Mouse (Mus musculus) adrenal gland, adult 2 months (tissue): Measurements from ENCODE around the gene Rasgrf1. TPM values are rescaled to one million over a fixed set of nuclear protein-coding genes. Genes with fewer than 3 reads are reported as not detected.

Experiments
- DNase-seq: peaks from one replicate; pipeline ENCODE4 v3.0.0; 2021
- polyA plus RNA-seq: library from polyadenylated mRNA; depleted of rRNA; stranded (reverse); fragments of >200 nt; gene quantifications from 2 replicates; pipeline ENCODE4 v1.2.3, GENCODE M21; 2012
- total RNA-seq, 2 experiments: library from RNA; stranded (reverse); gene quantifications; 2 replicates each; pipeline ENCODE4 v1.2.3; 2021

Rasgrf1 gene
- total and polyA plus RNA-seq, 3 experiments = 7.6 to 30.9 (median 12.1) TPM

GRCm38 (mm10) chr9:89906645-89907044 lies 3.1 kb upstream of the Rasgrf1 start:
- no peak for DNase-seq

GRCm38 (mm10) chr9:89907941-89908340 lies 1.8 kb upstream of the Rasgrf1 start:
- DNase-seq = no peak

- peak; percentile 60 for DNase-seq
Observed at GRCm38 (mm10) chr9:89908601-89909000, 1.1 kb upstream of the Rasgrf1 start.

- peak; percentile 31 for DNase-seq
Observed at GRCm38 (mm10) chr9:89910011-89910400, 298 bp downstream of the Rasgrf1 start.

DNA sequence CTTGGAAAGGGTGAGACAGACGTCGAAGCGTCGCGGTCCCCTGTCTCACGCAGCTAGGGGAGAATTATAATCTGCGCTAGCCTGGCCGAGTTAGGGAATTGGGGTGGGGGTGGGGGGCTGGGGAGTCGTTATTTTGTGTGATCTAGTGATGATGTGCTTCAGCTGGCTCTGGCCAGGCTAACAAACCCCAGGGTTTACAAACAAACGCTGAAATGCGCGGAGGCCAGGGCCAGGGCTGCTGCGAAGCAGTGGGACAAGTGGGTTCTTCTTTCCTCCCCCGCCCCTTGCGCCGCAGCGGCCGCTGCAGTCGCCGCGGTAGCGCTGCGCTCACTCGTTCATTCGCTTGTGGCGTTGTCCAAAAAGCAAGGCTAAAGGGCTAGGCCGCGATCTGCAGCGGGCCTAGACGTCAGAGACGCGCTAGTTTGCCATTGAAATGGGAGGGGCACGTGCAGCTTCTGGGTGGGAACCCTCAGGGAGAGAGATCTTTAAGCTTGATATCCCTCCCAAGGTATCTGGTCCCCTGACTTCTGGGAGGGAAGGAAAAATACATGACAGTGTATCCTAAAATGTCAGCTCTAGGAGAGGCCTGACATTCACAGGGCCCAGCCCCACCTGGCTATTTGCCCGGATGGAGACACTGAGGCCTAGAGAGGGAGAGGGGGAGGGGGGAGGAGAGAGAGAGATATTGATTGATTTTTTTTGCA lies 1.2 kb downstream of the Rasgrf1 start:
- peak; percentile 51 for DNase-seq

DNA sequence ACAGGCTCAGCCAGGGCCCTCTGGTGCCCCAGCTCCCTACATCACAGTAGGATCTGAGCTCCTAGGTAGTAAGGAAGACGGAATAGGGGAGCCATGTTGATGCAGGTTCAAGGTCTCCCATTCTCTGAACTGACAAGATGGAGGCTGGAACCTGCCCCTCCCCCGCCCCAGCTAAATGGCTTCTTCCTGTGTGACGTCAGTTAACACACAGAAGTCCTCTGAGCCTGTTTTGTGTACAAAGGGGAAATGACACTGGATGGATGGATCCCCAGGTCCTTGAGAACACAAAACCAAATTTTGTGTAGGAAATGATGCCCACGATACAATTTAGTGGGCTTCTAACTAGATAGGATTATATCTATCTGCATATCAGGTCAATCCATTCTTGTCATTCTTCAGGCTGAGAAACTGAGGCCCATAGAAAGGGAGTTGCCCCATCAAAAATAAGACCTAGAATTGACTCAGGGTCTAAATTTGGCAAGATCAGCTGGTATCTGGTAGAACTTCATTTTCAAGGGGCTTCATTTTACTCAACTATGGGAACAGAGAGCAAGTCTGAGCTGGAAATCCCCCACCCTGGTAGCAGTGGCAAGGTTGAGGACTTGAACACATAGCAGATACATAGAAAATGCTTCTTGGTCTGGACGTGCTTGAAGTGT lies 2.3 kb downstream of the Rasgrf1 start:
- no peak for DNase-seq

DNA sequence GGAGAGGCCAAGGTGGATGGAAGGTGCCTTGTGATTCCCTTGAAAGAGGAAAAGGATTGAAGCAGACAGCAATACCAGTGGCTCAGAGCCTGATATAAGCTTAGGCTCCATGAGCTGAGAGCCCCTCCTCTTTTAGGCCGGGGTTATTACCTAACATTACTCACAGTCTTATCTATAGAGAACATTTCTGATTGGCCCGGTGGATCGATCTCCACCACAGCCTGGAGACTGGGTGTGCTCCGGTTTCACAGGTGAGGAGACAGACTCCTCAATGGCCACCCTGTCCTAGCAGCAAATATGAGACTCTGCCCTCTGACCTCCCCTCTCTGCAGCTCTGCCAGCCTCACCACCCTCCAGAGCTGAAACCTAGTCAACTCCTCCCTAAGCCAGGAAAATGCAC lies 3.4 kb downstream of the Rasgrf1 start:
- no peak for DNase-seq

GRCm38 (mm10) chr9:89916471-89916870 lies 6.8 kb downstream of the Rasgrf1 start:
- DNase-seq = no peak

DNA sequence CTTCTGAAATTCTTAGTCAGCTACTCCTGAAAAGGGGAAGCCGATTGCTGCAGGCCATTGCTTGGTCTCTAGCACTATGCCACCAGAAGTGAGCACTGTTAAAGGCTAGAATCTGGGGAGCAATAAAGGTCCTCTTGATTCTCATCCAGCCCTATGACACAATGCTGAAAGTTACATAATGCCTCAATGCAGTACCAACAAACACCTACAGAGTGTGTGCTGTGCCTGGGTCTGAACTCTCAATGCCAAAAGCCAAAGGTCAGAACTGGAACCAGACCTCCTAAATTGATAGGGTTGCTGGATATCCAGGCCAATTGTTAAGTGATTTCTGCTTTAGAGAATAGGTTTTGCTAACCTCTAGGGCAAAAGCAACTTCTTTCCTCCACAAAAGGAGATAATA lies 7.7 kb downstream of the Rasgrf1 start:
- DNase-seq = peak; percentile 41

GRCm38 (mm10) chr9:89918832-89919231 lies 9.1 kb downstream of the Rasgrf1 start:
- DNase-seq = no peak

DNA sequence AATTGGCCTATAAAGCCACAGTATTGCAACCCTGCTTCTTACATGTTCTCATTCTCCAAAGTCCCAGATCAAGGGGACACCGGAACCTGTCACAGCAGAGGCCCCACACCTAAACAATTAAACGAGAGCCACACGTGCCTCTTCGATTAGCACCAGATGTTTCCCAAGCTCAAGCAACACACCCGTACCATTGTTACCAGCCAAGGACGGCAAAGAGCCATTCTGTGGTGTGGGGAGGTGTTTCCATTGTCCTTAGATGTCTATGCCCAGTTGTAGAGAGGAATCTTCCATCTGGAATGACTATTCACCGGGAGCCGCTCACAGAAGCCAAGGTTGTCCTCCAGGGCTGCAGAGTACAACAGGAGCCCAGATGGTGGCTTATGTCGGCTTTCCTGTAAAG lies 11.4 kb downstream of the Rasgrf1 start:
- DNase-seq = no peak

- peak; percentile 18 for DNase-seq
Observed at GRCm38 (mm10) chr9:89922666-89923065, 13.0 kb downstream of the Rasgrf1 start.

GRCm38 (mm10) chr9:89924836-89925235 lies 15.1 kb downstream of the Rasgrf1 start:
- no peak for DNase-seq

DNA sequence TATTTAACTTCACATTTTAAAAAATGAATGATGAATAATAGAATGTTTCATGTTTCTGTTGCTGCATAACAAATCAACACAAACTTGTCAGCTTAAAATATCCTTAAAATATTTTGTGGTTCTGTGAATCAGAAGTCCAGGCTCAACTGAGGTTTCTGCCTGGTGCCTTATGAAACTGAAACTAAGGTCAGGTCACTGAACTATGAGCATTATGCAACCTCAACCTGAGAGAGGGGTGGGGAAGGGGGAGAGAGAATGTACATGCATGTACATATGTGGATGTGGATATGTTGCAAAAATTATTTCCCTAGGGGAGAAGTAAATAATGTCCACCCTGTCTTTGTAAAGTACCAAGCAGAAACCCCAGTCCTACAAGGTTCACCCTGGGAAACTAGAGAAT lies 18.8 kb downstream of the Rasgrf1 start:
- DNase-seq = no peak

GRCm38 (mm10) chr9:89940428-89940827 lies 30.7 kb downstream of the Rasgrf1 start:
- no peak for DNase-seq

DNA sequence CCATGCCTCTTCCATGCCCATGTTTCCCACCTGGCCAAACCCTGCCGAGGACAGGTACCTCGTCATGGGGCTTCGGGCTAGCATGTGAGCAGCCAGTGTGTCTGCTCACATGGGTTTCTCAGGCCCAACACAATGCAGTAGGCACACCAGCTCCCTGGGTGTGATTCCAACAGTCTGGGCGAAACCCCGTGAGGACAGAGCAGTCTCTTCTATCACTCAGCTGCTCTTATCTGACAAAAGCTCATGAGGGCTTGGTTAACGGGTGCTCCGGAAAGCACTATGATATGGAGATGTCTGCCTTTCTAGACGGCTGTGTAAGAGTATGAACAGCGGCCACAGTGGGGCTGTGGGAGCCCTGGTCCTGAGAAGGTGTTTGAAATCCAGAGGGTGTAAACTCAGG lies 37.1 kb downstream of the Rasgrf1 start:
- no peak for DNase-seq

GRCm38 (mm10) chr9:89948602-89949001 lies 38.9 kb downstream of the Rasgrf1 start:
- peak; percentile 16 for DNase-seq

DNA sequence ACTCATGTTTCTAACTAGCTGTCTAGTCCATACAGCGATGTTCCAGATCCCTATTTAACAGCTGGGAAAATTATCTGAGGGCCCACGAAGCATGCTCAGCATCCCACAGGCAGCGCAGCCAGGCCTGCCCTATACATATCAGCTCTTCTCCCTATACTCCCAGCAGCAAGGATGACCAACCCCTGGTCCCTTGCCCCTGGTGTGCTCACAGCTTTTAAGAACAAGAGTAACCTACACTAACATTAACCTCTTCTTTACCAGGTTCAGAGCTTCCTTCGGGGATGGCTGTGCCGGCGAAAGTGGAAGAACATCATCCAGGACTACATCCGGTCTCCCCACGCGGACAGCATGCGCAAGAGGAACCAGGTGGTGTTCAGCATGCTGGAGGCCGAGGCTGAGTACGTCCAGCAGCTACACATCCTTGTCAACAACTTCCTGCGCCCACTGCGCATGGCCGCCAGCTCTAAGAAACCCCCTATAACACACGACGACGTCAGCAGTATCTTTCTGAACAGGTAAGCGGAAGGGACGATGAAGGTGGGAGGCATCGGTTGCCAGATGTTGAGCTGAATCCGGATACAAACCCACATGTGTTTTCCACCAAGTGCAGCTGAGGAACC lies 44.0 kb downstream of the Rasgrf1 start:
- DNase-seq = no peak

GRCm38 (mm10) chr9:89954860-89955479 lies 45.3 kb downstream of the Rasgrf1 start:
- DNase-seq = no peak

DNA sequence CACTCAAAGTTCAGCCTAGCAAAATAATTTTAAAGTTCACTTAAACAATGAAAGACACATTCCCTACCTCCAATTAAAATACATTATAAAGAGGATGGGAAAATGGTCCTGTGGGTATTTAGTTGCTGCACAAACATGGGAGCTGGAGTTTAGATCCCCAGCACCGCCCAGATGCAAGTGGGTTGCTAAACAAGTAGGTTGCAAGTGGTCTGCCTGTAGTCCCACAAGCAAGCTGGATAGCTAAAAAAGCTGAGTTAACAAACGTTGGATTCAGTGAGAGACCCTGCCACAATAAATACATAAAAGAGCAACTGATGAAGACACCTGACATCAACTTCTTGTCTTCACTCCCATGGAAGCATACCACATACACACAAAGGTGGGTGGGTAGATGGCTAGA lies 49.3 kb downstream of the Rasgrf1 start:
- DNase-seq = no peak

DNA sequence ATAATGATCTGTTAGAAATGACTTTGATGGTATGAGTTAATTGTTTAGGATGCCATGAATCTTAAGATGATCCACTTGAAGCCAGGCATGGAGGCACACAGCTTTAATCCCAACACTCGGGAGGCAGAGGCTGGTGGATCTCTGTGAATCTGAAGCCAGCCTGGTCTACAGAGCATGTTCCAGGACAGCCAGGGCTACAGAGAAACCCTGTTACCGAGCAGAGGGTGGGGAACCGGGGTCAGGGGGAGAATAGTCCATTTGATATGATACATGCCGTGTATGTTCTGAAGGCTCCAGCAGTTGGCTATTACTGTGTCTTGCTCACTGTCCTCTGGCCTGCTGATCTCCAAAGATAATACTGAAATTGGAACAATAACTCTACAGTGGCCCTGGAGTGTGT lies 54.4 kb downstream of the Rasgrf1 start:
- DNase-seq = no peak

DNA sequence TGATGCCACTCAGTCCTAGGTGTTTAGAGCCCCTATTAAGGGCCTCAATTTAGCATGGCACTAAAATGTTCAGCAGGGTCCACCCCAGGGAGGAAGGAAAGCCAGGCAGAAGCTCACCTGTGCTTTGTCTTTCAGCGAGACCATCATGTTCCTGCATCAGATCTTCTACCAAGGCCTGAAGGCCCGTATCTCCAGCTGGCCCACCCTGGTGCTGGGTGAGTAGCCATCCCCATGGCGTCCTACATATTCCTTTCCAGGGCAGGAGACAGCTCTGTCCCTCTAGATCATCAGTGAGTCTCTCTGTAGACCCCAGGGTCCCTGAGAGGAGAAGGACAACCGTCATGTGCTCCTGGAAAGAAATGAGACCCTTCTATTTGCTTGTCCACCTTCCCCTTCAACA lies 58.0 kb downstream of the Rasgrf1 start:
- DNase-seq = no peak

- DNase-seq = no peak
Observed at GRCm38 (mm10) chr9:89968836-89969450, 59.2 kb downstream of the Rasgrf1 start.
